Mouse (Mus musculus) adrenal gland, adult 10 weeks (tissue): ENCODE measurements around the gene Pcdh17. TPM values are rescaled to one million over a fixed set of nuclear protein-coding genes. Genes with fewer than 3 reads are reported as not detected.

Experiments used
- polyA plus RNA-seq: library from polyadenylated mRNA; stranded (reverse); fragments of 350-450 nt; fragmentation: Illumina TruSeq; extraction: RNeasy Lipid Tissue Mini Kit (QIAGEN cat#74804); gene quantifications from one replicate; pipeline ENCODE4 v1.2.3, GENCODE M21; 2014; ENCODE audit warnings: low read depth, low replicate concordance

Pcdh17 gene
- polyA plus RNA-seq, result 18.5 TPM

DNA sequence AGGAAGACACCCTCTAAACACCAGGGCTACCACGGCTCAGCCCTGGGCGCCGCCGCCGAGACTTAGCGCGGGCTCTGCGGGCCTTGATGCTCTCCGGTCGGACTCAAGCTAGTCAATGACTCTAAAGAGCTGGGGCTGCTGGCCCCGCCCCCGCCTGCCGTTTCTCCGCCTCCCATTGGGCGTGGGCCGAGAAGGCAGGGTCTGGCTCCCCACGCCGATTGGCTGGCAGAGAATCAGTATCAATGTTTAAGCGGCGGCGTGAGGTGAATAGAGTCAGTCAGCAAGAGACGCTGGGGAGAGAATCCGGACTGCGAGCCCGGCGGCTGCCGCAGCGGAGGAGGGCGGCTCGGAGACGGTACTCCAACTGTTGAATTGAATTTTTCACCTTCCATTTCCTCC, at the start of gene Pcdh17:
Pcdh17 (plus strand) TSS at position 276 of the 399 bp plus-strand sequence.

